Mouse (Mus musculus) C2C12 (cell line): ENCODE data around the gene Sema7a. TPM values are rescaled to one million over a fixed set of nuclear protein-coding genes. Genes with fewer than 3 reads are reported as not detected.

Experiments
- H3K27me3 ChIP-seq: one replicate; pipeline ENCODE4 v1.6.1; 2011; ENCODE audit not compliant: control insufficient read depth, insufficient read depth, insufficient read length
- H3K36me3 ChIP-seq: one replicate; pipeline ENCODE4 v1.6.1; 2011; ENCODE audit not compliant: control insufficient read depth, insufficient read depth
- H3K4me3 ChIP-seq: one replicate; pipeline ENCODE4 v1.5.1; 2011; ENCODE audit warnings: mild to moderate bottlenecking, control low read depth; ENCODE audit not compliant: poor library complexity, insufficient read depth, severe bottlenecking
- H3K79me2 ChIP-seq: one replicate; pipeline ENCODE4 v1.6.1; 2011; ENCODE audit not compliant: control insufficient read depth, insufficient read depth
- H3K79me3 ChIP-seq: one replicate; pipeline ENCODE4 v1.6.1; 2011; ENCODE audit warnings: low read depth, control low read depth
- H3ac ChIP-seq: one replicate; pipeline ENCODE3; 2011; ENCODE audit warnings: low read depth; ENCODE audit not compliant: control insufficient read depth, insufficient read length
- CEBPB ChIP-seq: IDR thresholded peaks from one replicate; pipeline ENCODE4 v1.6.1; 2011; ENCODE audit warnings: low read depth, mild to moderate bottlenecking, control low read depth, moderate library complexity
- CTCF ChIP-seq: IDR thresholded peaks from one replicate; pipeline ENCODE4 v1.5.1; 2011; ENCODE audit not compliant: control insufficient read depth, insufficient read depth, insufficient read length
- FOSL1 ChIP-seq: IDR thresholded peaks from one replicate; pipeline ENCODE4 v1.8.0; 2011; ENCODE audit warnings: mild to moderate bottlenecking, low read length; ENCODE audit not compliant: poor library complexity, insufficient read depth, severe bottlenecking
- MAX ChIP-seq: IDR thresholded peaks from one replicate; pipeline ENCODE4 v1.6.1; 2011; ENCODE audit warnings: mild to moderate bottlenecking, control low read depth
- MYOD1 ChIP-seq: IDR thresholded peaks from one replicate; pipeline ENCODE4 v1.6.1; 2011; ENCODE audit warnings: low read depth; ENCODE audit not compliant: control insufficient read depth, insufficient read length
- MYOG ChIP-seq: IDR thresholded peaks from one replicate; pipeline ENCODE4 v1.6.1; 2011; ENCODE audit not compliant: control insufficient read depth, insufficient read length; ENCODE audit errors: extremely low read depth
- USF1 ChIP-seq: IDR thresholded peaks from one replicate; pipeline ENCODE4 v1.6.1; 2011; ENCODE audit warnings: low read depth, mild to moderate bottlenecking, control low read depth, moderate library complexity
- polyA plus RNA-seq: library from polyadenylated mRNA; unstranded; fragments of >200 nt; fragmentation: generic; extraction: Trizol; gene quantifications from one replicate; pipeline ENCODE4 v1.2.1, GENCODE M21; 2012; ENCODE audit warnings: missing spikeins

Sema7a gene
- polyA plus RNA-seq, 1 experiment, result 53.8 TPM

- no peak for TF ChIP-seq MYOD1
- no peak for TF ChIP-seq MYOG
- TF ChIP-seq CTCF, result no peak
- peaks cover 92% of the 10 kb centered on the region for H3K79me3 ChIP-seq
- H3K36me3 ChIP-seq, result peaks cover 9% of the 10 kb centered on the region
- no peak overlapping the region for H3K4me3 ChIP-seq
- H3K79me2 ChIP-seq, result peaks cover 100% of the 10 kb centered on the region
- no peaks in the 10 kb centered on the region for H3K27me3 ChIP-seq
- H3ac ChIP-seq, result no peak overlapping the region
Measured at GRCm38 (mm10) chr9:57947381-57948030, 7.6 kb downstream of the Sema7a start.

GRCm38 (mm10) chr9:57948333-57948931 lies 8.5 kb downstream of the Sema7a start:
- no peak overlapping the region for H3ac ChIP-seq
- no peaks in the 10 kb centered on the region for H3K27me3 ChIP-seq
- TF ChIP-seq CTCF (no peak), MYOD1 (peak; percentile 85)
- H3K36me3 ChIP-seq, result peaks cover 8% of the 10 kb centered on the region
- peaks cover 92% of the 10 kb centered on the region for H3K79me3 ChIP-seq
- no peak overlapping the region for H3K4me3 ChIP-seq
- peaks cover 100% of the 10 kb centered on the region for H3K79me2 ChIP-seq

- Histone ChIP-seq H3K4me3 (no peak overlapping the region), H3K79me3 (peaks cover 92% of the 10 kb centered on the region)
Measured at GRCm38 (mm10) chr9:57949102-57949704, 9.3 kb downstream of the Sema7a start.

GRCm38 (mm10) chr9:57949879-57950278 lies 10.0 kb downstream of the Sema7a start:
- TF ChIP-seq MYOG, result no peak
- TF ChIP-seq CEBPB, result no peak
- TF ChIP-seq MAX, result no peak
- peaks cover 86% of the 10 kb centered on the region for H3K79me3 ChIP-seq
- H3K4me3 ChIP-seq, result no peak overlapping the region
- H3K36me3 ChIP-seq, result peaks cover 3% of the 10 kb centered on the region
- H3ac ChIP-seq, result no peak overlapping the region
- peaks cover 100% of the 10 kb centered on the region for H3K79me2 ChIP-seq
- no peaks in the 10 kb centered on the region for H3K27me3 ChIP-seq

More at GRCm38 (mm10) chr9:57949102-57949704, 9.3 kb downstream of the Sema7a start:
- Histone ChIP-seq H3ac (no peak overlapping the region), H3K36me3 (peaks cover 2% of the 10 kb centered on the region), H3K79me2 (peaks cover 100% of the 10 kb centered on the region), H3K27me3 (no peaks in the 10 kb centered on the region)
- TF ChIP-seq CTCF (no peak), MAX (peak; percentile 34)

- TF ChIP-seq MAX (no peak), USF1 (no peak), FOSL1 (no peak), CEBPB (no peak), MYOD1 (no peak), CTCF (no peak), MYOG (no peak)
- Histone ChIP-seq H3K79me2 (peaks cover 99% of the 10 kb centered on the region), H3K27me3 (no peaks in the 10 kb centered on the region), H3K36me3 (peaks cover 7% of the 10 kb centered on the region), H3ac (no peak overlapping the region), H3K79me3 (peaks cover 83% of the 10 kb centered on the region), H3K4me3 (no peak overlapping the region)
Measured at GRCm38 (mm10) chr9:57950519-57950918, 10.6 kb downstream of the Sema7a start.

GRCm38 (mm10) chr9:57951993-57952392 lies 12.1 kb downstream of the Sema7a start:
- TF ChIP-seq CEBPB (no peak), MYOG (no peak), USF1 (no peak), MYOD1 (no peak), CTCF (no peak), FOSL1 (no peak), MAX (no peak)
- Histone ChIP-seq H3ac (peak overlapping the region; percentile 19), H3K79me3 (peaks cover 78% of the 10 kb centered on the region), H3K36me3 (peaks cover 21% of the 10 kb centered on the region), H3K27me3 (no peaks in the 10 kb centered on the region), H3K4me3 (no peak overlapping the region), H3K79me2 (peaks cover 99% of the 10 kb centered on the region)
